In the genomic region with DNA sequence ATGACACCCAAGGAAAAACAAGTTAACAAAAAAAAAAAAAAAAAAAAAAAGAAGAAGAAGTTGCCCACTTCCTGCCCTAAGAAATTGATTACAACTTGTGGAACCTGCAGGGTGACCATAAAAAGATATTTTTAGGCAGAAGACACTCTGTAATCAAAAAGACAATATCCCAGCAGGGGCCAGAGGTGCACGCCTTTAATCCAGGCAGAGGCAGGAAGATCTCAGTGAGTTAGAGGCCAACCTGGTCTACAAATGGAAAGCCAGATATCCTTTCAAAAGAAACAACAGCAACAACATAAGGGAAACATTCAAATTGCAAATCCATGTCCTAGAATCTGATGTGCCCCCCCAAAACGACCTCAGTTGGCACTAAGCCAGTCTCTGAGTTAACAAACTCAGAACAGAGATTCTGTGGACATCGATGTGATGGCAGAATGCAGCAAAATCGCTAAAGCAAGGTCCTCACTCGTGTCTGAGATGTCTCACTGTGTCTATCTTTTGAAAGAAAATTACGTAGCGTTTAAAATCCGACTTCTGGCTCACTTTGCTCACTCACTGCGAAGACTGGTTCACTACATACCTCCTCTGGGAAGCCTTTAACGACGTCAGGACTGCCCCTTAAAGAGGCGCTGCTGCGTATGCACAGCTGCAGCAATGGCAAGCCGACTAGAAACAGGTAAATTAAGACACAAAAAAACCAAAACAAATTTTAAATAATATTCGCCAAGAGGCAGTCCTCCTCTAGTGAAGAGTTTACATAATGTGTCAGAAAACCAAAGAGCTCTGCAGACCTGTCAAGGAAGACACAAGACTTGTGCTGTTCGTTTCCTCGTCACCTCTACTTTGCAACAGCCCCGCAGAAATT, we compare ENCODE assay signal across 8 mouse cellular contexts. TPM values are rescaled to one million over a fixed set of nuclear protein-coding genes. Genes with fewer than 3 reads are reported as not detected.
A peak's percentile ranks its signal among the peaks of the same experiment; 100 is the strongest.
DNase-seq lines count a peak whose midpoint lies in the region; ATAC-seq and TF ChIP-seq lines count a peak whose summit lies in the region.

No protein-coding gene starts in this region.

- peak; percentile 52 for DNase-seq in cerebellum, adult 9-10 months
- DNase-seq in cerebellum, postnatal 25 days = no peak
- peak; percentile 11 to 23 for DNase-seq in B cell, adult 2 months
- peak; percentile 15 for DNase-seq in retina, postnatal 1 day

- H3K27me3 ChIP-seq in hindbrain, embryonic 15.5 days = no peaks in the 10 kb centered on the region
- no peaks in the 10 kb centered on the region for H3K27me3 ChIP-seq in liver, embryonic 15.5 days

- no peaks in the 10 kb centered on the region for H3K36me3 ChIP-seq in hindbrain, embryonic 15.5 days
- no peaks in the 10 kb centered on the region for H3K36me3 ChIP-seq in liver, embryonic 15.5 days (replicated peaks)

- H3K4me3 ChIP-seq in cortical plate, adult 2 months (ENCODE audit: insufficient read depth, low read length) = peak overlapping the region; percentile 67
- H3K4me3 ChIP-seq in hindbrain, embryonic 15.5 days = peak overlapping the region; percentile 98
- peak overlapping the region; percentile 86 for H3K4me3 ChIP-seq in liver, embryonic 15.5 days (replicated peaks)

- peaks cover 3% of the 10 kb centered on the region; the same call in 1 of the 2 replicates for H3K4me1 ChIP-seq in cortical plate, adult 2 months (ENCODE audit: control insufficient read depth, insufficient read depth, low read length)
- H3K4me1 ChIP-seq in hindbrain, embryonic 15.5 days (replicated peaks) = peaks cover 25% of the 10 kb centered on the region
- peaks cover 36% of the 10 kb centered on the region for H3K4me1 ChIP-seq in liver, embryonic 15.5 days (replicated peaks)

- peak overlapping the region; percentile 74 for H3K4me2 ChIP-seq in hindbrain, embryonic 15.5 days
- H3K4me2 ChIP-seq in liver, embryonic 15.5 days = peak overlapping the region; percentile 86

- TF ChIP-seq POLR2A in cortical plate, adult 2 months (IDR thresholded peaks at IDR 0.05; ENCODE audit: extremely low read depth, insufficient read depth, low read length) = no peak

- no peak for TF ChIP-seq CTCF in cortical plate, adult 2 months (IDR thresholded peaks at IDR 0.05; ENCODE audit: extremely low read depth, insufficient read depth, low read length)

- 8% methylated on average over 18 of the region's 18 CpGs for WGBS in hindbrain, embryonic 15.5 days
- 4% methylated on average over 18 of the region's 18 CpGs for WGBS in liver, embryonic 15.5 days (ENCODE audit: insufficient replicate concordance)

- H3K9ac ChIP-seq in hindbrain, embryonic 15.5 days = peak overlapping the region; percentile 93
- peak overlapping the region; percentile 85 for H3K9ac ChIP-seq in liver, embryonic 15.5 days

- H3K9me3 ChIP-seq in hindbrain, embryonic 15.5 days = no peaks in the 10 kb centered on the region
- no peaks in the 10 kb centered on the region for H3K9me3 ChIP-seq in liver, embryonic 15.5 days (replicated peaks)

- peak overlapping the region; percentile 17; the same call in 1 of the 2 replicates for H3K27ac ChIP-seq in cortical plate, adult 2 months (ENCODE audit: insufficient read depth, low read length)
- H3K27ac ChIP-seq in hindbrain, embryonic 15.5 days (replicated peaks) = peak overlapping the region; percentile 96
- H3K27ac ChIP-seq in liver, embryonic 15.5 days (replicated peaks) = peak overlapping the region; percentile 95

- no peak for ATAC-seq in hindbrain, embryonic 15.5 days (ENCODE audit: low FRiP score, low read depth)
- no peak for ATAC-seq in liver, embryonic 15.5 days (ENCODE audit: insufficient read depth)
- no peak for ATAC-seq in activated CD4-positive, CD25-positive, alpha-beta regulatory T cell, adult 4 months

RNA-seq across cellular contexts. Expression of a gene that starts 1.0 kb away (rescaled TPM):
- polyA plus RNA-seq in cortical plate, adult 2 months (2012; rRNA removed) = 53.5 and 60.7 TPM in 2 replicates
- polyA plus RNA-seq in hindbrain, embryonic 15.5 days (2015; fragmentation: Nextera tagmentation; extraction: Ambion mirVana) = 36.4 and 38.7 TPM in 2 replicates
- polyA plus RNA-seq in liver, embryonic 15.5 days (2015; fragmentation: Nextera tagmentation; extraction: Ambion mirVana) = 8.3 and 10.2 TPM in 2 replicates
- 10 to 100 TPM; 58.3 to 58.5 TPM for polyA plus RNA-seq in activated CD4-positive, CD25-positive, alpha-beta regulatory T cell, adult 4 months (2017; shearing (Covaris generic))

RNA-seq across cellular contexts. Expression of a gene that starts 22.4 kb away (rescaled TPM):
- polyA plus RNA-seq in cortical plate, adult 2 months (2012; rRNA removed) = 41.2 and 42.4 TPM in 2 replicates
- 52.2 and 54.0 TPM in 2 replicates for polyA plus RNA-seq in hindbrain, embryonic 15.5 days (2015; fragmentation: Nextera tagmentation; extraction: Ambion mirVana)
- polyA plus RNA-seq in liver, embryonic 15.5 days (2015; fragmentation: Nextera tagmentation; extraction: Ambion mirVana) = 16.4 and 18.1 TPM in 2 replicates
- 10 to 100 TPM; 66.0 to 76.9 TPM for polyA plus RNA-seq in activated CD4-positive, CD25-positive, alpha-beta regulatory T cell, adult 4 months (2017; shearing (Covaris generic))

RNA-seq across cellular contexts. Expression of a gene that starts 22.8 kb away (rescaled TPM):
- polyA plus RNA-seq in cortical plate, adult 2 months (2012; rRNA removed) = 42.0 and 44.4 TPM in 2 replicates
- 54.5 and 59.0 TPM in 2 replicates for polyA plus RNA-seq in hindbrain, embryonic 15.5 days (2015; fragmentation: Nextera tagmentation; extraction: Ambion mirVana)
- 2.6 and 3.1 TPM in 2 replicates for polyA plus RNA-seq in liver, embryonic 15.5 days (2015; fragmentation: Nextera tagmentation; extraction: Ambion mirVana)
- 10 to 100 TPM; 14.5 to 17.3 TPM for polyA plus RNA-seq in activated CD4-positive, CD25-positive, alpha-beta regulatory T cell, adult 4 months (2017; shearing (Covaris generic))

RNA-seq across cellular contexts. Expression of a gene that starts 48.4 kb away (rescaled TPM):
- 28.7 and 28.8 TPM in 2 replicates for polyA plus RNA-seq in cortical plate, adult 2 months (2012; rRNA removed)
- 46.0 and 49.5 TPM in 2 replicates for polyA plus RNA-seq in hindbrain, embryonic 15.5 days (2015; fragmentation: Nextera tagmentation; extraction: Ambion mirVana)
- polyA plus RNA-seq in liver, embryonic 15.5 days (2015; fragmentation: Nextera tagmentation; extraction: Ambion mirVana) = 15.9 and 18.2 TPM in 2 replicates
- 10 to 100 TPM; 32.3 to 33.8 TPM for polyA plus RNA-seq in activated CD4-positive, CD25-positive, alpha-beta regulatory T cell, adult 4 months (2017; shearing (Covaris generic))

RNA-seq across cellular contexts. Expression of a gene that starts 59.3 kb away (rescaled TPM):
- polyA plus RNA-seq in cortical plate, adult 2 months (2012; rRNA removed) = 25.6 and 28.2 TPM in 2 replicates
- 36.0 and 45.1 TPM in 2 replicates for polyA plus RNA-seq in hindbrain, embryonic 15.5 days (2015; fragmentation: Nextera tagmentation; extraction: Ambion mirVana)
- polyA plus RNA-seq in liver, embryonic 15.5 days (2015; fragmentation: Nextera tagmentation; extraction: Ambion mirVana) = 28.8 and 30.5 TPM in 2 replicates
- polyA plus RNA-seq in activated CD4-positive, CD25-positive, alpha-beta regulatory T cell, adult 4 months (2017; shearing (Covaris generic)) = 10 to 100 TPM; 46.7 to 52.4 TPM

Comparison
In these comparisons a context has a peak if more than half of its experiments do, and no peak if none do; other contexts are left out.
1. DNase-seq: peak in cerebellum, adult 9-10 months (single experiment), B cell, adult 2 months (2 of 2) and retina, postnatal 1 day (single experiment); none in cerebellum, postnatal 25 days (0 of 2).
2. H3K27ac ChIP-seq: peak in every context shown above with its lines; median percentile 96 in hindbrain, embryonic 15.5 days; 95 in liver, embryonic 15.5 days; 17 in cortical plate, adult 2 months.
3. Peak in every context shown above with its lines, with median percentiles within 50 percentile points of each other: H3K4me3 ChIP-seq.